Mouse (Mus musculus) CH12.LX (cell line): ENCODE measurements at regions not wholly inside any gene's neighbourhood (a gene's known extent, or its start where the extent isn't known, plus 50 kb on each side); places are given as distances from the start of the nearest gene placed in this dataset.

ENCODE experiments used
- DNase-seq: peaks from one replicate; pipeline ENCODE4 v3.0.0-alpha.2; 2013; ENCODE audit errors: extremely low read depth
- H3K27ac ChIP-seq: 2 replicates; pipeline ENCODE4 v1.5.1; 2012; ENCODE audit warnings: low read depth, mild to moderate bottlenecking, control low read depth, moderate library complexity; ENCODE audit not compliant: insufficient read depth
- H3K27me3 ChIP-seq: replicated peaks from 2 replicates; pipeline ENCODE3; 2012; ENCODE audit warnings: inconsistent platforms
- H3K36me3 ChIP-seq, 2 experiments: replicated peaks in 1 of 2; 2 replicates each; pipeline versions ENCODE3 to v1.6.1; 2012; ENCODE audit warnings: inconsistent platforms in 1 of 2, low read length in 1 of 2, mild to moderate bottlenecking in 1 of 2, mixed read lengths in 1 of 2, moderate library complexity in 1 of 2; ENCODE audit not compliant: control insufficient read depth in 1 of 2, insufficient read depth in 1 of 2
- H3K4me1 ChIP-seq, 2 experiments: 2 replicates each; pipeline ENCODE4 v1.6.1; 2012; ENCODE audit warnings: inconsistent platforms in 1 of 2, moderate library complexity in 1 of 2; ENCODE audit not compliant: insufficient read depth in 2 of 2, control insufficient read depth in 1 of 2
- H3K4me2 ChIP-seq: 2 replicates; pipeline ENCODE4 v1.6.1; 2012; ENCODE audit warnings: low read depth, mild to moderate bottlenecking, control low read depth; ENCODE audit not compliant: poor library complexity, insufficient read depth, severe bottlenecking
- H3K4me3 ChIP-seq, 3 experiments: fragments of 150-350 bp in 1 of 3; sonication (generic) in 1 of 3; replicated peaks in 1 of 3; 2 replicates each; pipeline versions ENCODE3 to v1.5.1; 2011 to 2012; ENCODE audit warnings: low read depth in 2 of 3, low read length in 2 of 3, mild to moderate bottlenecking in 2 of 3, moderate library complexity in 2 of 3, control low read depth in 1 of 3, improper control_type of control experiment in 1 of 3, inconsistent platforms in 1 of 3, mixed read lengths in 1 of 3; ENCODE audit not compliant: poor library complexity in 1 of 3
- H3K79me2 ChIP-seq: replicated peaks from 2 replicates; pipeline ENCODE4 v1.6.1; 2012; ENCODE audit warnings: mild to moderate bottlenecking, moderate library complexity; ENCODE audit not compliant: control insufficient read depth, poor library complexity, insufficient read depth, severe bottlenecking; ENCODE audit errors: extremely low read depth
- H3K9ac ChIP-seq: 2 replicates; pipeline ENCODE4 v1.6.1; 2012; ENCODE audit warnings: low read depth, mild to moderate bottlenecking, control low read depth, moderate library complexity; ENCODE audit not compliant: insufficient read depth
- H3K9me3 ChIP-seq: replicated peaks from 2 replicates; pipeline ENCODE3; 2012; ENCODE audit warnings: low read length, inconsistent platforms, mixed read lengths
- BHLHE40 ChIP-seq: IDR thresholded peaks from 2 replicates; pipeline ENCODE4 v1.6.1; 2011; ENCODE audit warnings: mild to moderate bottlenecking, low read depth, low read length, improper control_type of control experiment
- CHD1 ChIP-seq: IDR thresholded peaks from 2 replicates; pipeline ENCODE4 v1.6.1; 2012; ENCODE audit warnings: low read depth, low read length, improper control_type of control experiment, inconsistent platforms
- ELF1 ChIP-seq: IDR thresholded peaks from 2 replicates; pipeline ENCODE4 v1.6.1; 2014; ENCODE audit warnings: low read depth, mild to moderate bottlenecking, inconsistent platforms, low read length, improper control_type of control experiment
- IRF4 ChIP-seq: IDR thresholded peaks from 2 replicates; pipeline ENCODE4 v1.6.1; 2014; ENCODE audit warnings: low read depth, mild to moderate bottlenecking, inconsistent platforms, low read length, improper control_type of control experiment
- JUN ChIP-seq: IDR thresholded peaks from 2 replicates; pipeline ENCODE4 v1.6.1; 2011; ENCODE audit warnings: low read depth, mild to moderate bottlenecking, low read length, improper control_type of control experiment, moderate library complexity; ENCODE audit not compliant: insufficient read depth
- MYC ChIP-seq: IDR thresholded peaks from 2 replicates; pipeline ENCODE4 v1.6.1; 2011; ENCODE audit warnings: low read depth, mild to moderate bottlenecking, improper control_type of control experiment, low read length
- PAX5 ChIP-seq: IDR thresholded peaks from 2 replicates; pipeline ENCODE4 v1.6.1; 2012; ENCODE audit warnings: low read length, inconsistent platforms, mixed read lengths
- POLR2A ChIP-seq: IDR thresholded peaks from 2 replicates; pipeline ENCODE4 v1.6.1; 2011; ENCODE audit warnings: low read depth, mild to moderate bottlenecking, improper control_type of control experiment, low read length
- POLR2AphosphoS2 ChIP-seq: IDR thresholded peaks from 2 replicates; pipeline ENCODE4 v1.6.1; 2011; ENCODE audit warnings: low read depth, low read length, improper control_type of control experiment
- SIN3A ChIP-seq: IDR thresholded peaks from 2 replicates; pipeline ENCODE4 v1.6.1; 2012; ENCODE audit warnings: low read length, improper control_type of control experiment, inconsistent platforms
- SMC3 ChIP-seq: IDR thresholded peaks from 2 replicates; pipeline ENCODE4 v1.6.1; 2011; ENCODE audit warnings: low read depth, low read length, improper control_type of control experiment
- USF1 ChIP-seq: IDR thresholded peaks from 2 replicates; pipeline ENCODE4 v1.6.1; 2014; ENCODE audit warnings: low read depth, mild to moderate bottlenecking, inconsistent platforms, low read length, improper control_type of control experiment
- USF2 ChIP-seq: conservative IDR thresholded peaks from 2 replicates; pipeline ENCODE4 v1.6.1; 2011; ENCODE audit warnings: low read depth, low read length, improper control_type of control experiment
- ZC3H11A ChIP-seq: IDR thresholded peaks from 2 replicates; pipeline ENCODE4 v1.6.1; 2012; ENCODE audit warnings: low read depth, mild to moderate bottlenecking, inconsistent platforms, low read length, improper control_type of control experiment
- ZNF384 ChIP-seq: IDR thresholded peaks from 2 replicates; pipeline ENCODE4 v1.6.1; 2012; ENCODE audit warnings: low read depth, low read length, improper control_type of control experiment, inconsistent platforms
- dilution Hi-C: fragments of 300-500 bp; cut with MboI; formaldehyde crosslinking; loops from 2 replicates; pipeline ENCODE4 v1.14.3; 2020; ENCODE audit warnings: low sequenced_read_pairs; ENCODE audit not compliant: extremely low pct_unique_long_range_greater_than_20kb, extremely low pct_ligation_motif_present
- in situ Hi-C: fragments of 300-500 bp; cut with MboI; formaldehyde crosslinking; loops from 3 replicates; pipeline ENCODE4 v1.14.3; 2019; ENCODE audit warnings: low sequenced_read_pairs, low pct_ligation_motif_present, low pct_unique_long_range_greater_than_20kb, mixed read lengths

GRCm38 (mm10) chr16:27884363-27884762 lies 495.7 kb downstream of the Ccdc50 start:
- Histone ChIP-seq H3K36me3 (no peaks in the 10 kb centered on the region), H3K27ac (no peak overlapping the region), H3K9me3 (no peaks in the 10 kb centered on the region), H3K9ac (no peak overlapping the region), H3K4me1 (no peaks in the 10 kb centered on the region), H3K4me3 (no peak overlapping the region)
- DNase-seq: no peak
- dilution Hi-C loops (no loop called here), in situ Hi-C loops (no loop called here)
- TF ChIP-seq ZC3H11A: no peak
- TF ChIP-seq, all 38 proteins: peak for 0
- H3K79me2 ChIP-seq: no peaks in the 10 kb centered on the region
- no peaks in the 10 kb centered on the region for H3K27me3 ChIP-seq
- no peak overlapping the region for H3K4me2 ChIP-seq

- Histone ChIP-seq H3K4me3 (no peak overlapping the region), H3K79me2 (no peaks in the 10 kb centered on the region), H3K4me2 (no peak overlapping the region), H3K36me3 (no peaks in the 10 kb centered on the region), H3K9me3 (no peaks in the 10 kb centered on the region), H3K27ac (no peak overlapping the region), H3K4me1 (peaks cover 0 to 4% of the 10 kb centered on the region in 2 experiments; a peak in 2 of 4 replicates), H3K9ac (no peak overlapping the region), H3K27me3 (no peaks in the 10 kb centered on the region)
- TF ChIP-seq USF2: no peak
- no peak for TF ChIP-seq ELF1
- TF ChIP-seq JUN: no peak
- no peak for TF ChIP-seq POLR2AphosphoS2
- no peak for TF ChIP-seq CHD1
- TF ChIP-seq BHLHE40: no peak
- dilution Hi-C loops: no loop called here
- DNase-seq: no peak
- in situ Hi-C loops: no loop called here
Measured at GRCm38 (mm10) chr16:27906036-27906435, 517.4 kb downstream of the Ccdc50 start.

- H3K9ac ChIP-seq: no peak overlapping the region
- no peak overlapping the region for H3K4me3 ChIP-seq
- no peak overlapping the region for H3K27ac ChIP-seq
- H3K79me2 ChIP-seq: no peaks in the 10 kb centered on the region
- H3K9me3 ChIP-seq: no peaks in the 10 kb centered on the region
- H3K4me1 ChIP-seq: peaks cover 0 to 11% of the 10 kb centered on the region in 2 experiments; a peak in 2 of 4 replicates
- TF ChIP-seq POLR2A (no peak), JUN (no peak), SMC3 (no peak), ZNF384 (no peak), USF1 (no peak), IRF4 (no peak), PAX5 (no peak), SIN3A (no peak), MYC (no peak)
- no peaks in the 10 kb centered on the region for H3K36me3 ChIP-seq
- H3K27me3 ChIP-seq: no peaks in the 10 kb centered on the region
- dilution Hi-C loops (no loop called here), in situ Hi-C loops (no loop called here)
- DNase-seq: no peak
- H3K4me2 ChIP-seq: no peak overlapping the region
Measured at GRCm38 (mm10) chr16:27915422-27915821, 526.8 kb downstream of the Ccdc50 start.
